Mouse (Mus musculus) regulatory T cell (primary cell): ENCODE measurements around the gene Gm20458.

Experiments used
- in situ Hi-C: fragments of 300-600 bp; cut with MboI, MseI; formaldehyde crosslinking; loops from one replicate; pipeline ENCODE4 v1.15.1; 2025; ENCODE audit warnings: high pct_unique_total_duplicates

Gm20458 gene

DNA sequence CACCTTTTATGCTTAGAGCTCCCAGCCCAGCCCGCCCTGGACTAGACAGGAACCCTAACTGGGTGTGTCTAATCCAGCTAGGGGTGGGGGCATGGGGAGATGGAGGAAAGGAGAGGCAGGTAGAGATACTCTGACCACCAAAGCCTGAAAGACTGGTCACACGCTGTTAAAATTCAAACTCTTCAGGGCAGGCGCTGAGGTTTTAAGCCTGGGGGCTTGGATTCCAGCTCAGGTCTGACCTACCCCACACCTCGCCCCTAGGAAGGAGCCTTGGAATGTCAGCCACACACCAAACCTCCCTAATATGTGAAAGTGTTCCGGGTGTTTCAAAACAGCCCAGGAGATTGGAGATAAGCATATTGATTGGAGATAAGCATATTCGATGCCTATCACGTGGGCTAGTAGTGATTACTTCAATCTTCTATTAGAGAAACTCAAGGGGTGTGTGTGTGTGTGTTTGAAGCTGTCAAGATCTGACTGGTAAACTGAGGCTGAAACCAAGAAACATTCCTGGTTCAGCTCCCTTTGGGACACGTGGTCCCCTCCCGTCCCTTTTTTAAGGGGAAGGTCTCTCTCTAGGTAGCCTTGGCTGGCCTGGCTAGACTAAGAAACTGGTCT is 27.4 kb upstream of the Gm20458 start:
- in situ Hi-C loops: loop anchor here (25.0 kb wide), 1 partner anchor 304 kb away; the partner anchor contains the start of genes Dnttip1 and Wfdc3

DNA sequence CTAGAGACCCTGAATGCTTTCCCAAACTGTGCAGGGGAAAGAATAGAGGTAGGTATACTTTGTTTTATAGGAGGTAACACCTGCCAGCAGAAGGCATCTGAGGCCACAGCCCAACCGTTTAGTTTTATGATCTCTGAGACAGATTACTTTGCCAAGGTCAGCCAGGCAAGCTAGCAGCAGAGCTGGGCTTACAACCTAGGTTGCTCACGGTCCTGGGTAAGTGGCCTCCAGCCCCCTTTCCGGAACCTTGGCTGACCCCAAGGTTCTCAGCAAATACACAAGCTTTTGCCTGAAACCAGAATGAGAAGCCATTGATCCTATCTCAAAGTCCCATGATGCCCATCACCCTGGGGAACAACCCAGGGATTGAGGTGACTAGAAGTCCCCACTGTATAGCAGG is 26.1 kb upstream of the Gm20458 start:
- in situ Hi-C loops: loop anchor here (25.0 kb wide), 1 partner anchor 303 kb away; the partner anchor contains the start of genes Dnttip1 and Wfdc3

GRCm38 (mm10) chr2:164435216-164436090 is 25.3 kb upstream of the Gm20458 start:
- in situ Hi-C loops: loop anchor here (25.0 kb wide), 1 partner anchor 302 kb away; the partner anchor contains the start of genes Dnttip1 and Wfdc3

- in situ Hi-C loops: loop anchor here (25.0 kb wide), 1 partner anchor 301 kb away; the partner anchor contains the start of genes Dnttip1 and Wfdc3
Observed at GRCm38 (mm10) chr2:164436215-164436913, 24.4 kb upstream of the Gm20458 start.

- in situ Hi-C loops: loop anchor here (25.0 kb wide), 1 partner anchor 300 kb away; the partner anchor contains the start of genes Dnttip1 and Wfdc3
Observed at GRCm38 (mm10) chr2:164436961-164437360, 23.8 kb upstream of the Gm20458 start.

- in situ Hi-C loops: loop anchor here (25.0 kb wide), 1 partner anchor 300 kb away; the partner anchor contains the start of genes Dnttip1 and Wfdc3
Observed at GRCm38 (mm10) chr2:164437710-164438109, 23.1 kb upstream of the Gm20458 start.

- in situ Hi-C loops: loop anchor here (25.0 kb wide), 1 partner anchor 299 kb away; the partner anchor contains the start of genes Dnttip1 and Wfdc3
Observed at GRCm38 (mm10) chr2:164438257-164438656, 22.5 kb upstream of the Gm20458 start.

DNA sequence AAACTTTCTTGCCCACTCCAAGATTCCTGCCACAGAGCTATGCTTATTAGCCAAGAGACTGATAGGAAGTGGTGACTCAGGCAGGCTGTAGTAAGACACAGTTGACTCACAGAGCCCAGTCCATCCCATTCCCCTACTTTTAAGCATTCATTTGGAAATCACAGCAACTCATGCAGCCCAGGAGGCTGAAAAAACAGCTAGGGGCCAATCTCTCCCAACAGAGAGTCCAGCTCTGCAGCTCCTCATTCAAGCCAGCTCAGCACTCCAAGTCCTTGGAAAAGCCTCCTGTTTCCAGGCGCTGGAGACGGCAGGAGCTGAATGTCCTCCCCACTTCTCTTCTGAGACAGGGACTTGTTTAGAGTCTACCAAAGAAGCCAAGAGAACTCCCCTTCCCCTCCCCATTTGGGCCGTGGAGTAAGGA is 21.8 kb upstream of the Gm20458 start:
- in situ Hi-C loops: loop anchor here (25.0 kb wide), 1 partner anchor 298 kb away; the partner anchor contains the start of genes Dnttip1 and Wfdc3

DNA sequence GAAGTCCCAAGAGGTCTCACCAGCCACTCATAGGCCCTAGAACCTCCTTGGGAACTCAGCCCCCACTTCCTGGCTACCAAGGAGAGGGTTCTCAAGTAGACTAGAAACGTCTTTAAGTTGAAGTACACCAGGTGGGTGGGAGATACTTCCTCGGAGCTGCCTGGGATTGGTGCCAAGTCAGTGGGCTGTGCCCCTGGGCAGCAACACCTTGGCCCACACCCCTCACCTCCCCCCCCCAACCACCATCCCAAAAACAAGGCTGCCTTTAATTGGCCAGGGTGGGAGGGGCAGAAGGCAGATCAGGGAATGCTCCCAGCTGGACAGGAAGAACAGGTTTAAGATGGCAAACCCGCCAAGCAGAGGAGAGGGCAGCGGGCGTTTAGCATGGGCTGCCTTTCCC is 20.5 kb upstream of the Gm20458 start:
- in situ Hi-C loops: loop anchor here (25.0 kb wide), 1 partner anchor 297 kb away; the partner anchor contains the start of genes Dnttip1 and Wfdc3

DNA sequence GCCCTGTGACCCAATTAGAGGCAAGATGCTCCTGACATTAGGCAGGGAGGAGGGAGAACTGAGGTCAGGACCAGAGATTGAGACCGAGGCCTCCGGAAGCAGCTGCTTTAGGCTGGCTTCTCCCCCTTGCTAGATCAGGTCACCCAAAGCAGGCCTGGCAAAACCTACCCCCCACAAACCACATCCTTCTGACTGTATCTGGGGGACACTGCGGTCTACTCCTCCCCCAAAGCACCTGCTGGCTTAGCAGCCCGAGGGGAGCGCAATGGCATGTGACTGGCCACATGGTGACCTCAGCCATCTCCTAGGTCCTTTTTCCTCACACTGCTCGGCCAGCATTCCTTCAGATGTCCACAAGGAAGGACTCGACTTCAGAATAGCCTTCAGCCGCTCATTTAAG is 19.6 kb upstream of the Gm20458 start:
- in situ Hi-C loops: loop anchor here (25.0 kb wide), 1 partner anchor 296 kb away; the partner anchor contains the start of genes Dnttip1 and Wfdc3

GRCm38 (mm10) chr2:164441731-164442130 is 19.0 kb upstream of the Gm20458 start:
- in situ Hi-C loops: loop anchor here (25.0 kb wide), 1 partner anchor 296 kb away; the partner anchor contains the start of genes Dnttip1 and Wfdc3

DNA sequence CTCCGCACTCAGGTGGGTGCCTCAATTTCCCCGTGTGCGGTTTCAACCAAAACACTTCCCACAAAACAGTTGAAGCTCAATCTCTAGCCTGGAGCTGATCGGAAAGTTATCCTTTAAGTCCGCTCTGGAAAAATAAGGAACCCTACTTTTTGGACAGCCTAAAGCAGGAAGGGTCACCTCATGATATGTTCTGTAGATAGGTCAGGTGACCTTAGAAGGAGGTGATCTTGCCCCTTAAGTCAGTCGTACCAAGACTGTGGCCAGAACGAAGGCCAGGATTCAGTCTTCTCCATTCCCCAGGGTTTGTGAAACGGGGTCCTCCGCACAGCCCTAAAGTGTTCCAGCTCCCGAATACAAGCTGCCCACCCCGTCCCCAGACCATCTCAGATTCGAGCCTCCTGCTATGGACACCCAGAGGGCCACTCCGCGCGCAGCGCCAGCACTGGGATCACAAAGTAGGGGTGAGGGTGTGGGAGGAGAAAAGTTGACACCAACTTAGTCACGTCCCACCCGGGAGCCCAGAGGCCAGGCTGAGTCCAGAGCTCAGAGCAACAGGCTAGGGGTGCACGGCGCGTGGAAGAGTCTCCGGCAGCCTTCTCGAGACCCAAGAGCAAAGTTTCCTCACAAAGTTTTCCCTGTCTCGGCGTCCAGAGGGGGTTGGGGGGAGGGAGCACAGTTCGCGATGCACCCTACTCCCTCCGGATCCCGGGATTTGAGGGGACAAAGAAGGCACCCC is 18.3 kb upstream of the Gm20458 start:
- in situ Hi-C loops: loop anchor here (25.0 kb wide), 1 partner anchor 295 kb away; the partner anchor contains the start of genes Dnttip1 and Wfdc3

DNA sequence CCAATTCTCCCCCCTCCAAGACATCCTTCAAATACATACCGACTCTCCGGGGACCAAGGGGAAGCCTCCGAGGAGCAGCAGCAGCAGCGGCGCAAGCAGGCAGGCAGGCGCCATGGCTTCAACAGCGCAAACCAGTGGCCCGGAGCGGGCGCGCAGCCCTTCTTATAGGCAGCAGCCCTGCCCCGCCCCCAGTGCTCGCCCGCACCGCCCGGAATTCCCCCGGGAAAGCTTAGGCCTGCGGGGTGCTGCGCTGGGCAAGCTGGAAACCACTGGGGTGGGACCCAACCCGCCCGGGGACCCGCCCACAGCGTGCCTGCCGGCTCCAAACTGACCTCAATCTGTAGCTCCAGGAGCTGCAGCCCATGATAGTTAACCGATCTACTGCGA is 17.7 kb upstream of the Gm20458 start:
- in situ Hi-C loops: loop anchor here (25.0 kb wide), 1 partner anchor 294 kb away; the partner anchor contains the start of genes Dnttip1 and Wfdc3

GRCm38 (mm10) chr2:164443460-164444000 is 17.2 kb upstream of the Gm20458 start, which contains the start of gene Sdc4:
Sdc4 (minus strand) TSS chr2:164443887.
- in situ Hi-C loops: loop anchor here (25.0 kb wide), 1 partner anchor 294 kb away; the partner anchor contains the start of genes Dnttip1 and Wfdc3

- in situ Hi-C loops: loop anchor here (25.0 kb wide), 1 partner anchor 293 kb away; the partner anchor contains the start of genes Dnttip1 and Wfdc3
Observed at GRCm38 (mm10) chr2:164444701-164445100, 16.1 kb upstream of the Gm20458 start.

- in situ Hi-C loops: loop anchor here (25.0 kb wide), 1 partner anchor 292 kb away; the partner anchor contains the start of genes Dnttip1 and Wfdc3
Observed at GRCm38 (mm10) chr2:164445399-164446085, 15.2 kb upstream of the Gm20458 start.

DNA sequence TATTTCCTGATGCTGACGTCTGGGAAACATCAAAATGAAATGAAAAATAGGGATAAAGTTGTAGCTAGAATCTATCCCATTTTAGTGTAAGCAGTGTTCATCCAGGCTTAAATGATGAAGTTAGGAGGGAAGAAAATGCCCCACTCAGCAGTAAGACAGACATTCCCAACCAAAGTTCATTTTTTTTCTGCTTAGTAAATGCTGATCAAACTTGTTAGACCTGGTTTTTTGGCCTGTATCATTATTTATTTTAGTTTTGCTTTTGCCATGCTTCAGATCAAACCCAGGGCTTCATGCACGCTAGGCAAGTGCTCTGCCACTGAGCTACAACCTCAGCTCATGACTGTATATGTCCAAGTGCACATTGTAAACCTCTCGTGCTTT is 14.7 kb upstream of the Gm20458 start:
- in situ Hi-C loops: loop anchor here (25.0 kb wide), 1 partner anchor 291 kb away; the partner anchor contains the start of genes Dnttip1 and Wfdc3

DNA sequence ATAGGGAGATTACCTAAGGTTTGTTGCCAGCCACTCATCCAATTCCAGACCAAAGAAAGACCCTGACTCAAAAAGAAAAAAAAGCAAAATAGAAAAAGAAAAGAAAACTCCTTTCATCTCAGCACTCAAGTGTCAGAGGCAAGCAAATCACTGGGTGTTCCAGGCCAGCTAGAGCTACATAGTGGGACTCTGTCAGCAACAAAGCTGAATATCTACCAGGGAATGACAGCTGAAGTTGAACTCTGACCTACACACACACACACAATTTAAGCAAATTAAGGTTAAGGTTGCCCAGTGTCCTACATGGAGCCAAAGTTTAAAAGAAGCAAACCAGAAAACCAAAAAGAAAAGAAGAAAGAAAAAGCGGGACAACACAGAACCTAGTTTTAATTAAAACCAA is 12.6 kb upstream of the Gm20458 start:
- in situ Hi-C loops: loop anchor here (25.0 kb wide), 1 partner anchor 289 kb away; the partner anchor contains the start of genes Dnttip1 and Wfdc3

DNA sequence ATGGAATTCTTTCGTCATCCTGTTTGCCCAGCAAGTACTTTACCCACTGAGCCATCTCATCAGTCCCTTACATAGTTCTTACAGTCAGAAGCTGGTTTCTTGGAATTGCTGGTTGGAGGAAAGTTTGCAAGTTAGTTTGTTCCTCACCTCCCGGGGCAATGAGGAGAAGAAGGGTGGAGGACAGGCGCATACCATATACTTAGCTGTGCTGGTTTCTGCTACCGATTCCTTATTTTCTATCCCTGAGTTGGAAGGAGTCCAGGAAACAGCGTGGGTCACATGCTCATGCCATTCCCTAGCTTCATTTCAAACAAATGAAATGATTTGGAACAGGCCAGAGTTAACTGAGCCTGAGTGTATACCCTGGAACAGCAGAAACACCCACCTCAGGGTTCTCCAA is 11.8 kb upstream of the Gm20458 start:
- in situ Hi-C loops: loop anchor here (25.0 kb wide), 1 partner anchor 288 kb away; the partner anchor contains the start of genes Dnttip1 and Wfdc3
